Mouse (Mus musculus): ENCODE data around the gene Snrpd2. TPM values are rescaled to one million over a fixed set of nuclear protein-coding genes. Genes with fewer than 3 reads are reported as not detected.
"Not testable (repeated sequence)": the region's sequence is repeated elsewhere in the genome, so short reads cannot be mapped to it uniquely, and the experiment has no call there.

The Snrpd2 gene
- polyA plus RNA-seq, 1 experiment from 2014 or later, result 47.9 TPM

- Histone ChIP-seq H3K4me1 (ENCODE audit: control insufficient read depth, low read depth, low read length) (peaks cover 3% of the 10 kb centered on the region), H3K4me3 (ENCODE audit: low read depth, low read length) (no peak overlapping the region), H3K27ac (ENCODE audit: low read length) (no peak overlapping the region), H3K9ac (ENCODE audit: low read depth, low read length) (no peak overlapping the region), H3K9me3 (replicated peaks; ENCODE audit: control insufficient read depth, low read length) (no peaks in the 10 kb centered on the region), H3K27me3 (ENCODE audit: control insufficient read depth, insufficient read depth, low read depth, low read length) (no peaks in the 10 kb centered on the region), H3K4me2 (ENCODE audit: low read depth, low read length) (no peak overlapping the region), H3K36me3 (ENCODE audit: control insufficient read depth, insufficient read depth) (peaks cover 19% of the 10 kb centered on the region)
- ATAC-seq (ENCODE audit: low read depth), result no peak
- 86% methylated on average over 38 of the region's 38 CpGs for WGBS (ENCODE audit: insufficient replicate concordance)
Measured at GRCm38 (mm10) chr7:19136673-19137334, 12.7 kb upstream of the Snrpd2 start.

DNA sequence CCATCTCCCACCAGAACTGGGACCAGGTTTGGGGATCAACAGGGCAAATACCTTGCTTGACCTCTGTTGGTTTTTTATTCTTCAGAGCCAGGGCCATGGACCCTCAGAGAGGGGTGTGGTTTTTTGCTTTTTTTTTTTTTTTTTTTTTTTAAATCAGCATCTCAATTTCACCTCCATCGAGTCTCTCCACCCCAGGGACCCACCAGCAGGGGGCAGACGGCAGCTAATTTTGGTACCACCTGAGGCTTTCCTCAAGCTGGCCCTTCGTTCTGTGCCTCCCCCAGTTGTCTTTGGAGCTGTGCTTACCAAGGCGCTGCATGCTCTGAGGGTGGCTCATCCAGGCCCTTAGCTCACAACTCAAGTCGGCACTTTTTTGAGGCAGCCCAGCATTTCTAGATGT lies 12.1 kb upstream of the Snrpd2 start:
- Histone ChIP-seq H3K4me1 (ENCODE audit: control insufficient read depth, low read depth, low read length) (no peaks in the 10 kb centered on the region), H3K9ac (ENCODE audit: low read depth, low read length) (no peak overlapping the region), H3K27me3 (ENCODE audit: control insufficient read depth, insufficient read depth, low read depth, low read length) (no peaks in the 10 kb centered on the region), H3K36me3 (ENCODE audit: control insufficient read depth, insufficient read depth) (peaks cover 19% of the 10 kb centered on the region), H3K27ac (ENCODE audit: low read length) (no peak overlapping the region), H3K9me3 (replicated peaks; ENCODE audit: control insufficient read depth, low read length) (no peaks in the 10 kb centered on the region), H3K4me2 (ENCODE audit: low read depth, low read length) (no peak overlapping the region), H3K4me3 (ENCODE audit: low read depth, low read length) (no peak overlapping the region)
- WGBS (ENCODE audit: insufficient replicate concordance), result 46% methylated on average over 5 of the region's 5 CpGs
- ATAC-seq (ENCODE audit: low read depth), result no peak

DNA sequence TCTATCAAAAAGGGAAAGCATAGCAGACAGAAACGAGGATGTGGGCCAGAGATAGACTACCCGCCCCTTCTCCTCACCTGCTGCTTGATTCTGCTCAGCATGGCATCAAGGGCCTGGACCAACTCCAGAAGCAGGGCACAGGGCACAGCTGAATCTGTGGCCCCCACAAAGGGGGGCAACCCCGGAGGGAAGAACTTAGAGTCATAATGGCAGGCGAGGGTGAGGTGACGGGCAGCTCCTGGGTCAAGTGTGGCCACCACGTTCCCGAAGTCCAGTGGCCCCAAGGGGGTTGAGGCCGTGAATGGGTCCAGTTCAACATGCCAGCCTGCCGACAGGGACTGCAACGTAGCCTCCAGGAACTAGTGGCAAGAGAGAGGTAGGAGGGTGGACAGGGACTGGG lies 2.7 kb upstream of the Snrpd2 start:
- no peak overlapping the region for H3K4me2 ChIP-seq (ENCODE audit: low read depth, low read length)
- H3K27ac ChIP-seq (ENCODE audit: low read length), result no peak overlapping the region
- no peak overlapping the region for H3K4me3 ChIP-seq (ENCODE audit: low read depth, low read length)
- H3K9me3 ChIP-seq (replicated peaks; ENCODE audit: control insufficient read depth, low read length), result no peaks in the 10 kb centered on the region
- H3K4me1 ChIP-seq (ENCODE audit: control insufficient read depth, low read depth, low read length), result peaks cover 16% of the 10 kb centered on the region
- no peak overlapping the region for H3K9ac ChIP-seq (ENCODE audit: low read depth, low read length)
- no peaks in the 10 kb centered on the region for H3K27me3 ChIP-seq (ENCODE audit: control insufficient read depth, insufficient read depth, low read depth, low read length)
- no peaks in the 10 kb centered on the region for H3K36me3 ChIP-seq (ENCODE audit: control insufficient read depth, insufficient read depth)
- no peak for ATAC-seq (ENCODE audit: low read depth)
- WGBS (ENCODE audit: insufficient replicate concordance), result 75% methylated on average over 10 of the region's 10 CpGs

GRCm38 (mm10) chr7:19147497-19148045 lies 2.0 kb upstream of the Snrpd2 start:
- H3K36me3 ChIP-seq (ENCODE audit: control insufficient read depth, insufficient read depth), result no peaks in the 10 kb centered on the region
- no peaks in the 10 kb centered on the region for H3K27me3 ChIP-seq (ENCODE audit: control insufficient read depth, insufficient read depth, low read depth, low read length)
- 33% methylated on average over 6 of the region's 6 CpGs for WGBS (ENCODE audit: insufficient replicate concordance)
- H3K4me3 ChIP-seq (ENCODE audit: low read depth, low read length), result no peak overlapping the region
- H3K9me3 ChIP-seq (replicated peaks; ENCODE audit: control insufficient read depth, low read length), result no peaks in the 10 kb centered on the region
- H3K4me1 ChIP-seq (ENCODE audit: control insufficient read depth, low read depth, low read length), result peaks cover 16% of the 10 kb centered on the region
- H3K27ac ChIP-seq (ENCODE audit: low read length), result no peak overlapping the region
- no peak for ATAC-seq (ENCODE audit: low read depth)
- H3K9ac ChIP-seq (ENCODE audit: low read depth, low read length), result no peak overlapping the region
- H3K4me2 ChIP-seq (ENCODE audit: low read depth, low read length), result no peak overlapping the region

- Histone ChIP-seq H3K9ac (ENCODE audit: low read depth, low read length) (peak overlapping the region; percentile 65), H3K4me1 (ENCODE audit: control insufficient read depth, low read depth, low read length) (peaks cover 16% of the 10 kb centered on the region), H3K27ac (ENCODE audit: low read length) (peak overlapping the region; percentile 81), H3K4me2 (ENCODE audit: low read depth, low read length) (peak overlapping the region; percentile 97), H3K9me3 (replicated peaks; ENCODE audit: control insufficient read depth, low read length) (no peaks in the 10 kb centered on the region), H3K4me3 (ENCODE audit: low read depth, low read length) (peak overlapping the region; percentile 69), H3K27me3 (ENCODE audit: control insufficient read depth, insufficient read depth, low read depth, low read length) (no peaks in the 10 kb centered on the region), H3K36me3 (ENCODE audit: control insufficient read depth, insufficient read depth) (peaks cover under 1% of the 10 kb centered on the region; the same call in 1 of the 2 replicates)
- 8% methylated on average over 20 of the region's 20 CpGs for WGBS (ENCODE audit: insufficient replicate concordance)
- no peak for ATAC-seq (ENCODE audit: low read depth)
Measured at GRCm38 (mm10) chr7:19148180-19148874, 1.2 kb upstream of the Snrpd2 start.

GRCm38 (mm10) chr7:19148875-19149541 lies 514 bp upstream of the Snrpd2 start, which contains the start of gene Qpctl:
Gene Qpctl (minus strand): TSS chr7:19149291.
- H3K4me3 ChIP-seq (ENCODE audit: low read depth, low read length), result peak within 1 kb of the TSS; percentile 69
- H3K9me3 ChIP-seq (replicated peaks; ENCODE audit: control insufficient read depth, low read length), result no peaks in the 10 kb centered on the region
- peaks cover 16% of the 10 kb centered on the region for H3K4me1 ChIP-seq (ENCODE audit: control insufficient read depth, low read depth, low read length)
- peak within 1 kb of the TSS; percentile 97 for H3K4me2 ChIP-seq (ENCODE audit: low read depth, low read length)
- under 1% methylated on average over 43 of the region's 43 CpGs for WGBS (ENCODE audit: insufficient replicate concordance)
- peak; percentile 96 for ATAC-seq (ENCODE audit: low read depth)
- H3K36me3 ChIP-seq (ENCODE audit: control insufficient read depth, insufficient read depth), result peaks cover 6% of the 10 kb centered on the region; the same call in 1 of the 2 replicates
- no peaks in the 10 kb centered on the region for H3K27me3 ChIP-seq (ENCODE audit: control insufficient read depth, insufficient read depth, low read depth, low read length)
- H3K27ac ChIP-seq (ENCODE audit: low read length), result peak within 1 kb of the TSS; percentile 85
- H3K9ac ChIP-seq (ENCODE audit: low read depth, low read length), result peak within 1 kb of the TSS; percentile 67

GRCm38 (mm10) chr7:19151121-19151520 lies 1.6 kb downstream of the Snrpd2 start:
- Histone ChIP-seq H3K9ac (ENCODE audit: low read depth, low read length) (peak overlapping the region; percentile 67; the same call in 1 of the 2 replicates), H3K4me1 (ENCODE audit: control insufficient read depth, low read depth, low read length) (peaks cover 16% of the 10 kb centered on the region)
- 81% methylated on average over 10 of the region's 10 CpGs for WGBS (ENCODE audit: insufficient replicate concordance)
- H3K36me3 ChIP-seq (ENCODE audit: control insufficient read depth, insufficient read depth); H3K4me3 ChIP-seq (ENCODE audit: low read depth, low read length); H3K9me3 ChIP-seq (replicated peaks; ENCODE audit: control insufficient read depth, low read length); ATAC-seq (ENCODE audit: low read depth); H3K27me3 ChIP-seq (ENCODE audit: control insufficient read depth, insufficient read depth, low read depth, low read length); H3K4me2 ChIP-seq (ENCODE audit: low read depth, low read length); H3K27ac ChIP-seq (ENCODE audit: low read length): not testable (repeated sequence)

DNA sequence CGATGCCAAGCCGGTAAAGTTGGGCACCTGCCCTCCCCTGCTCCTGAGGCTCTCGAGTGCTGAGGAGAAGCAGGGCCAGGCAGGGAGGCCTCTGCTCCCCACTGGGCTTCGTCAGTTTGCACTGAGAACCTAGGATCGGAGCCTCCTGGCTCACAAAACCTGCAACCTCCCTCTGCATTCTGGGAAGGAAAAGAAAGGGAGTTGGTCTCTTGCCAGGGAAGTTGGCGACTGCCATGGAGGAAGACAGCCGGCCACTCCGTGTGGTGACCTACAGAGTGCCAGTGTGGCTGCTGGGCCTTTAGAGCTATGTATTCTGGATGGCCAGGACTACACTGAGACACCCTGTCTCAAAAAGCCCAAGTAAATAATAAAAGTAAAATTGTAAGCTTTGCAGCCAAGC lies 5.3 kb downstream of the Snrpd2 start:
- no peak overlapping the region for H3K4me2 ChIP-seq (ENCODE audit: low read depth, low read length)
- 79% methylated on average over 8 of the region's 8 CpGs for WGBS (ENCODE audit: insufficient replicate concordance)

More for the DNA sequence above, 5.3 kb downstream of the Snrpd2 start:
- Histone ChIP-seq H3K9ac (ENCODE audit: low read depth, low read length) (no peak overlapping the region), H3K4me3 (ENCODE audit: low read depth, low read length) (no peak overlapping the region), H3K27ac (ENCODE audit: low read length) (no peak overlapping the region), H3K27me3 (ENCODE audit: control insufficient read depth, insufficient read depth, low read depth, low read length) (peaks cover 8% of the 10 kb centered on the region), H3K4me1 (ENCODE audit: control insufficient read depth, low read depth, low read length) (peaks cover 11% of the 10 kb centered on the region), H3K9me3 (replicated peaks; ENCODE audit: control insufficient read depth, low read length) (no peaks in the 10 kb centered on the region), H3K36me3 (ENCODE audit: control insufficient read depth, insufficient read depth) (peaks cover 6% of the 10 kb centered on the region; the same call in 1 of the 2 replicates)
- no peak for ATAC-seq (ENCODE audit: low read depth)

All from liver, embryonic 16.5 days (tissue).